Mouse (Mus musculus) small intestine, adult 2 months (tissue): ENCODE measurements around the gene Crip1.
A peak's percentile ranks its signal among the peaks of the same experiment; 100 is the strongest.

Experiments used
- CTCF ChIP-seq: fragments of 200-500 bp; IDR thresholded peaks from 2 replicates; pipeline ENCODE4 v1.5.1; 2012; ENCODE audit warnings: low read depth, mild to moderate bottlenecking, control low read depth, inconsistent platforms, low read length, moderate library complexity, mixed read lengths; ENCODE audit not compliant: insufficient replicate concordance, insufficient read length; ENCODE audit errors: extremely low read depth
- POLR2A ChIP-seq: fragments of 200-500 bp; IDR thresholded peaks from 2 replicates; pipeline ENCODE4 v1.6.1; 2012; ENCODE audit warnings: low read depth, mild to moderate bottlenecking, control low read depth, inconsistent platforms, low read length, moderate library complexity

DNA sequence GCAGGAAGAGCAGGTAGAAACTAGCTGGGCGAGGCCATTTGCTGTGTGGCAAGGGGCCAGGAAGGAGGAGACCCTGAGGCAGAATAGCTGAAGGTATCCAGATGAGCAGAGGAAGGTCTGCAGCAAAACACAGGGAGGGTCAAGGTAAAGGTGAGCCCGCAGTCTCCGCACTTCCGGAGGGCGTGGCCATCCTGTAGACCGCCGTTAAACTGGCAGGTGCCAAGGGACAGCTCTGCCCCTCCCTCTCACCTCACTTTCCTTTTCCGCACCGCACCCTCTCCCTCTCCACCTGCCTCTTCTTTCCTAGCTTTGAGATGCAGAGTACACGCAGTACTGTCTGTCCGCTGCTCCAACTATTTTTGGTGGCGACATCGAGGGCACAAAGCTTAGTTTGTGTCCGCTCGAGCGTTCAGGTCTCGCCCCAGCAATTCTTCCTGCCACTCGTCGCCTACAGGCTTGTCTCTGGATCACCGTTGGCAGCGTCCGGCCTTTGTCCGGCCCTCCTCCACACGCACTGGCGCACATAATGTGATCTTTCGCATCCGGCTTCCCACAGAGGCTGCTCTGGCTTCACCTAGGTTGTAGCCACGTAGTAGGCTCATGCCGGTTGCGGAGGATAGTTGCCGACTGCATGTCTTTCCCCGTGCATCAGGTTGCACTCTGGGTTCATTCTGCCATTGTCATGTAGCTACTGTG lies 9.1 kb downstream of the Crip1 start:
- TF ChIP-seq CTCF (no peak), POLR2A (peak; percentile 48; the same call in 1 of the 2 replicates)
